Mouse (Mus musculus): ENCODE measurements at regions not wholly inside any gene's neighbourhood (a gene's known extent, or its start where the extent isn't known, plus 50 kb on each side); places are given as distances from the start of the nearest gene placed in this dataset.

DNA sequence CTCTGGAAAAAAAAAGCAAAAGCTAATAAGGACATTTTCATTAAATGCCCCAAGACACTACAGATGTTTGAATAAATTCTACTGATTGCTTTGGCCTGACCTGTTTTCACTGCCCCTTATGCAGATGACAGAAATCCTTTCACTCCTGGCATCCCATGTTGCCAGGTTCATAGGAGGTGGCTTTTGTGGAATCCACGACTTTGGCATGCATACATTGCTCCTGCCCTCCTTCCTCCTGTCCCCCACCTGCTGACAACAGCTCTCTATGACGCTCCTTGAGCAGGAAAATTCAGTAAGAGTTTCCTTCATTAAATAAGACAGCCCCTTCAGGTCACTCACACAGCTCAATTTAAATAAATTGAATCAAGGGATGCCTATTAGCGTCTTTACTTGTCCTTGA lies 582.5 kb downstream of the Btbd3 start:
- H3K9ac ChIP-seq: no peak overlapping the region
- no peak overlapping the region for H3K4me3 ChIP-seq (replicated peaks)
- no peak for ATAC-seq
- no peaks in the 10 kb centered on the region for H3K4me1 ChIP-seq (replicated peaks)
- H3K27ac ChIP-seq: no peak overlapping the region
- 52% methylated on average over 3 of the region's 3 CpGs for WGBS
- no peak overlapping the region for H3K4me2 ChIP-seq (replicated peaks)
- H3K9me3 ChIP-seq: no peaks in the 10 kb centered on the region
- no peaks in the 10 kb centered on the region for H3K27me3 ChIP-seq (replicated peaks)
- no peaks in the 10 kb centered on the region for H3K36me3 ChIP-seq

DNA sequence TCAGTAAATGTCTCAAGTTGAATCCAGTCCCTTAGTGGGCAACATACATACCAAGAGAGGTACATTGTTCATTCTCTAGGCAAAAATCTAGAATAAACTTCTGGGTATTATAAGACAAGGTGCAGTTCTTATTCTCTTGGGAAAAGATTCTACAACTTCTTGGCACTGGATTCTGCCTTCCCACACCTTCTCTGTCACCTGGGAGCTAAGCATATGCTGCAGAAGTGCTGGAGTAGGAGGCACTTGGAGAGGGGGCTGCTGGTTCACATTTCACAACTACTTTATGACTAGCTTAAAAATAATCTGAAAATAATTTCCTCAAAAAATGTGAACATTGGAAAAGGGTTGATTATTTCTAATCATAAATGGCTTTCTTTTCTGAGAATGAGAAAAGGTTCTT lies 602.8 kb downstream of the Btbd3 start:
- no peaks in the 10 kb centered on the region for H3K4me1 ChIP-seq (replicated peaks)
- no peaks in the 10 kb centered on the region for H3K27me3 ChIP-seq (replicated peaks)
- H3K4me3 ChIP-seq (replicated peaks): no peak overlapping the region
- ATAC-seq: no peak
- no peaks in the 10 kb centered on the region for H3K9me3 ChIP-seq
- no peaks in the 10 kb centered on the region for H3K36me3 ChIP-seq
- no peak overlapping the region for H3K27ac ChIP-seq
- H3K4me2 ChIP-seq (replicated peaks): no peak overlapping the region
- no peak overlapping the region for H3K9ac ChIP-seq

DNA sequence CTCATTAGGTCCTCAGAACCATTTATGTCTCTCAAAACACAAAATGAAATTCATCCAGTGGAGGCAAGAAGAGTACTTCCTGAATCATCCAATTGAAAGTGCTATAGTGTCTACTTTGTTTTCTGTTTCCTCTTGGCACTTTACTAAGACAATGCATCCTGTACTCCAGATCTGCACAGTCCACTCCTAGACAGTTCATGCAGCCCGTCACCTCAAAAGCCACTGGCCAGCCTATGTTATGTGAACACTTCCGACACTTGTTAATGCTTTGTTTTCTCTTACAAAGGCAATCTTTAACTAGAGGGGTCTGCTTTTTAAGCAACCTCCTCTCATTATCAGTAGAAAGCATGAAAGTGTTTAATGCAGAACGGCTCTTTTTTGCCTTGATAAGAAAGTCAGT lies 597.1 kb upstream of the Sptlc3 start:
- ATAC-seq: no peak
- no peaks in the 10 kb centered on the region for H3K9me3 ChIP-seq
- no peak overlapping the region for H3K4me3 ChIP-seq (replicated peaks)
- H3K4me2 ChIP-seq (replicated peaks): no peak overlapping the region
- no peaks in the 10 kb centered on the region for H3K36me3 ChIP-seq
- H3K4me1 ChIP-seq (replicated peaks): no peaks in the 10 kb centered on the region
- no peaks in the 10 kb centered on the region for H3K27me3 ChIP-seq (replicated peaks)
- H3K27ac ChIP-seq: no peak overlapping the region
- H3K9ac ChIP-seq: no peak overlapping the region
- WGBS: 63% methylated on average over 3 of the region's 3 CpGs

DNA sequence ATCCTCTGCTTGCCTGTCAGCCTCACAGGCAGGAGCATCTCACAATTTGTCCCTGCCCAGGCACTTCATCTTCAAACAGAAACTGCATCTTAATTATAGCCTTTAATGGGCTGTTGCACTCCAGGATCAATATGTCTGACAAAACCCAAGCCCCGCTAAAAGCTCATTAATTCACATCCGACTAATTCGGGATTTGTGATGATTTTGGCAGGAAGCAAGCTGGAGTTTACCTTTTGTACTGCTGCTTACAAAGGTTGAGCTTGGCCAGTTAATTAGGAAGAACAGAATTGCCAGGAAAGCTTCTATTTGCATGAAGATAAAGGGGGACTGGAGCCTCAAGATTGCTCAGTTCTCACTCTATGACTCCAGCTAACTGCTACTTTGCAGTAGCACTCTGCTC lies 596.6 kb upstream of the Sptlc3 start:
- 41% methylated on average over 3 of the region's 3 CpGs for WGBS
- no peaks in the 10 kb centered on the region for H3K27me3 ChIP-seq (replicated peaks)
- ATAC-seq: no peak

DNA sequence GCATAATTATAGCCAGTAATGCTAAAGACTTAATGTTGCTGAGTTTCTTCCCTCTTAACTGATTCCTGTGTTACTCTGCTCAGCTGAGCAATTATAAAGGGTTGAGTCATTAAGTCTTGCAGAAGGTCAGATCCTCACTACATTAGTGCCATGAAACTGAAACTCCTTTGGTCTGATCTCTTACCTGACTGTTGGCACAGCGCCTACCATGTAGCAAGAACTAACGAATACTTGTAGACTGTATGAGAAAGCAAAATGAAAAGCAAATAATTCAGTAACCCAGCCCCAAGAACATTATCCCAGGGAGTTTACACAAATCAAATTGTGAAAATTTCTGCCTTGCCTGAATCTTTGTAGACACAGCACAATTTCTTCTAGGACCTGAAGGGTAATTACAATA lies 556.5 kb upstream of the Sptlc3 start:
- no peak overlapping the region for H3K9ac ChIP-seq
- H3K27me3 ChIP-seq (replicated peaks): no peaks in the 10 kb centered on the region
- ATAC-seq: no peak
- H3K9me3 ChIP-seq: no peaks in the 10 kb centered on the region
- 90% methylated on average over 2 of the region's 2 CpGs for WGBS
- H3K4me3 ChIP-seq (replicated peaks): no peak overlapping the region
- no peak overlapping the region for H3K4me2 ChIP-seq (replicated peaks)
- no peak overlapping the region for H3K27ac ChIP-seq
- H3K36me3 ChIP-seq: no peaks in the 10 kb centered on the region
- H3K4me1 ChIP-seq (replicated peaks): no peaks in the 10 kb centered on the region

More for the DNA sequence above, 596.6 kb upstream of the Sptlc3 start:
- Histone ChIP-seq H3K36me3 (no peaks in the 10 kb centered on the region), H3K4me2 (replicated peaks) (no peak overlapping the region), H3K4me3 (replicated peaks) (no peak overlapping the region), H3K9ac (no peak overlapping the region), H3K27ac (no peak overlapping the region), H3K9me3 (no peaks in the 10 kb centered on the region), H3K4me1 (replicated peaks) (no peaks in the 10 kb centered on the region)

DNA sequence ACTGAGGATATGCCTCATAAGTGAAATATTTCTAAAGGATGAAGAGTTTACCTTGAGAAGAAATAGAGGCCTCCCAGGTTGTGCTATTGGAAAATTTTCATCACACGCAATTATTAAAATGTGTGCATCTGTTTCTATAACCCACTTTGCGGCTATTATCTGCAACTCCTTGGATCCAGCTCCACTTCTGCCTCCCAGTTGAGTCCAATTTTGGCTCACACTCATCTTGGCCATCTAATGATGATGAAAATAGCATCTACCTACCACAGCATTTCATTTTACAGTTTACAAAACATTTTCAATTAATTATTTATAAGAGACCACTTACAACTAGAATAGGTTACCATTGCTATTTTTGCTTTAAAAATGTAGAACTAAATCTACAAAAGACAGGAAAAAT lies 554.3 kb upstream of the Sptlc3 start:
- Histone ChIP-seq H3K9ac (no peak overlapping the region), H3K4me1 (replicated peaks) (no peaks in the 10 kb centered on the region), H3K27me3 (replicated peaks) (no peaks in the 10 kb centered on the region), H3K9me3 (no peaks in the 10 kb centered on the region), H3K36me3 (no peaks in the 10 kb centered on the region), H3K27ac (no peak overlapping the region), H3K4me2 (replicated peaks) (no peak overlapping the region), H3K4me3 (replicated peaks) (no peak overlapping the region)
- ATAC-seq: no peak
- 92% methylated on average over 2 of the region's 2 CpGs for WGBS

DNA sequence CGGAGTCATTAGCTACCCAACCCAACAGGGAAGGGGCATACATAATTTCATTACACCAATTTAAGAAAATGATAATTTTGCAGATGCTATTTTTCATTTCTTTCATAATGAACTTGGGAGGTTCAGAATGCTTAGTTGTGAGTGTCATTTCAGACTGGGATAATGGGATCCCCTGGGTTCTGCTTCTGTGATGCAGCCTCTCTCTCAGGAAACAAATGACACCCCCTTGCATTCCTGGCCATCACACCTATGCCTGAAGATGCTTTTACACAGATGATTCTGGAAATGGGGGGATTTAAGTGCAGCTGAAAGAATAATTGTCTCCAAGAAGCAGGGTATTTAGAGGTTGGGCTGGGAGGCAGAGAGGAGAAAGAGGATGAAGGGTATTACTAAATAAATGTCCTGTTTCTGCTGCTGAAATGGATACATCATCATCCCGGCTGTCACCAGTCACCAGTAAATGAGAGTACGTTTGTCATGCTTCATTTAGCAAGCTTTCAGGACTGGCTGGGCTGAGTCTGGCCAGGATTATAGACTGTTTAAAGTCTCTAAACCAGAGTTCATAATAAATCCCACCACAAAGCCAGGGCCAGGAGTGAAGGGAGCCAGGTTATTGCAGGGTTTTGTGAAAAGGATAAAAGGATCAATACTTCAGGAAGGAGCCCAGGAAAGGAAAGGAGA lies 527.5 kb upstream of the Sptlc3 start:
- Histone ChIP-seq H3K9me3 (no peaks in the 10 kb centered on the region), H3K36me3 (no peaks in the 10 kb centered on the region), H3K9ac (no peak overlapping the region), H3K4me1 (replicated peaks) (no peaks in the 10 kb centered on the region), H3K4me2 (replicated peaks) (no peak overlapping the region), H3K27ac (no peak overlapping the region), H3K4me3 (replicated peaks) (no peak overlapping the region), H3K27me3 (replicated peaks) (no peaks in the 10 kb centered on the region)
- WGBS: 48% methylated on average over 3 of the region's 3 CpGs
- ATAC-seq: no peak

DNA sequence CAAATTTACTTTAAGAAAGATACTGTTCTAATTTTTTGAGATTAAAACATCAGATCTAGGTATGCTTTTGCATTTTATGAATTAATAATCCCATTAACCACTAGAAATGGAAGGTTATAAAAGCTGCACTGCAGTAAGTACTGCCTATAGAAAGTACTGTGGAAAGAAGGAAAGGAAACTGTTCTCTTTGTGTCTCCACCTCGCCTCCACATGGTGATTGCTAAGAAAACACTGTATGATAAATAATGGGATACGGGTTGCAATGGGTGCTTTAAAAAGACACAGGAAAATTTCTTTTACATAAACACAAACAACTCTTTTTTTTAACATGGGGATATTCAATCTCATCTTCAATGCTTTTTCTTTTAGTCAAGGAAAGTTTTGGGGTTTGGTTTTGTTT lies 519.2 kb upstream of the Sptlc3 start:
- ATAC-seq: no peak
- WGBS: 48% methylated on average over 2 of the region's 2 CpGs
- Histone ChIP-seq H3K36me3 (no peaks in the 10 kb centered on the region), H3K4me1 (replicated peaks) (no peaks in the 10 kb centered on the region), H3K4me3 (replicated peaks) (no peak overlapping the region), H3K27ac (no peak overlapping the region), H3K27me3 (replicated peaks) (no peaks in the 10 kb centered on the region), H3K4me2 (replicated peaks) (no peak overlapping the region), H3K9ac (no peak overlapping the region), H3K9me3 (no peaks in the 10 kb centered on the region)

DNA sequence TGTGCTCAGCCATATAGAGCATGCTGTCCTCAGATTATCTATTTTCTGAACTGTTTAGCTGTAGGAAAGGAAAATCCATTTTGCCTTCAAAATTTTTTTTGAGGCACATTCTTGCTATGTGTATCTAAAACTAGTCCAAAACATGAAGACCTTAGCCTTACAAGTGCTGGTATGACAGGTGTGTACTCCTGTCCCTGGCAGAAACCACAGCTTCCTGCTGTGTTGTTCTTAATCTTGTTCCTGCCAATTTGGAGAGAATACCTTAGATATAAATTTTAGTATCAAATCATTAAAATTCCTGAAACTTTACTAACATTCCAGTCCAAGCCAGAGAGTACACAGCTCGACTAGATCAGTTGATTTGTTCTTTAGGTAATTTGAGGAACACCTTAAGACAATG lies 503.7 kb upstream of the Sptlc3 start:
- H3K4me1 ChIP-seq (replicated peaks): no peaks in the 10 kb centered on the region
- H3K4me2 ChIP-seq (replicated peaks): no peak overlapping the region
- no peaks in the 10 kb centered on the region for H3K27me3 ChIP-seq (replicated peaks)
- no peak overlapping the region for H3K9ac ChIP-seq
- no peak overlapping the region for H3K27ac ChIP-seq
- no peak overlapping the region for H3K4me3 ChIP-seq (replicated peaks)
- H3K36me3 ChIP-seq: no peaks in the 10 kb centered on the region
- WGBS: 44% methylated on average over 1 of the region's 1 CpGs
- no peak for ATAC-seq
- no peaks in the 10 kb centered on the region for H3K9me3 ChIP-seq

DNA sequence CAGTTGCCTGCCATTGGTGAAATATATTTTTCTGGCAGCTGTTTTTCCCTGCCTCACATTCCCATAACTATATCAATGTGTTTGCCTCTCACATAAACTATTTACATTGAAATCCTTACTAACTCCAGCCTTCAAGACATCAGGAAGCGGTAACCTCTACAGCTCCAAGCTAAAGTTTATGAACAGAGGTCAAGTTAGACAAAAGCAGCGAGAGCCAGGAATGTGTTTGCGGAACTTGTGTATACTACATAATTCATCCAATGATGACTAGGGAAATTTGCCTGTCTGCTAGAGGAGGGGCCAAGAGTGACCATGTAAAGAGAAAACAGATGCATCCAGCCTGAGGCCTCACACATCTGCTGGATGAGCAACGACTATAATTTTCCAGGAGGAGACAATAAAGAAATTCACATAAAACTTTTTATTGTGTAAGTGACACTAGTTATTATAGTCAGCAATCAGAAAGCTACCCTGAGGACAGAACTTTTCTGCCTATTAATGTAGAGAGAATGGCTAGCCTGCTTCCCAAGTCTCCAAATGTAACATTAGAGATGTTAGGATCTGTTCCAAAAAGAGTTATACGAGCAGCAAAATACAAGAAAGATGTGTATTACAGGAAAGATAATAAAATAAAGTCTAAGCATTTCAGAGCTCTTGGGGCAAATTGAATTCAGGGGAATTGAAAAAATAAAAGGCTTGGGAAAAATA lies 461.5 kb upstream of the Sptlc3 start:
- WGBS: 41% methylated on average over 5 of the region's 5 CpGs
- Histone ChIP-seq H3K4me1 (replicated peaks) (no peaks in the 10 kb centered on the region), H3K4me2 (replicated peaks) (no peak overlapping the region), H3K9ac (no peak overlapping the region), H3K27ac (no peak overlapping the region), H3K9me3 (no peaks in the 10 kb centered on the region), H3K27me3 (replicated peaks) (no peaks in the 10 kb centered on the region), H3K4me3 (replicated peaks) (no peak overlapping the region), H3K36me3 (no peaks in the 10 kb centered on the region)
- ATAC-seq: peak; percentile 93

DNA sequence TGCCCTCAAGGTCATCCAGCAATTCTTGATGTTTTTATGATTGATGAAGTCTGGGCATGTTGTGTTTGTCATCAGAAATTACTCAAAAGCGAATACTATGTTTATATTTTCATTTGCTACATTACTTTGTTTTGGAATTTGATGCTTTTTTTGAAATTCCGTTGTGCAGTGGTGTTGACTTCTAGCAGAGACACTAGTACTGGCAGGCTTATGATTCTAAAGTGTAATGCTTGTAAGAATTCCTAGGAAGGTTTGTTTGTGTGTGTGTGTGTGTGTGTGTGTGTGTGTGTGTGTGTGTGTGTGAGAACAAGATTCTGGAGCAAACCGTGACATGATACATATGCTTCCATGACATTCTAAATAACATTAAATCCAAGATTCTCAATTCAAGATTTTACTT lies 458.9 kb upstream of the Sptlc3 start:
- no peaks in the 10 kb centered on the region for H3K9me3 ChIP-seq
- ATAC-seq: no peak
- H3K27ac ChIP-seq: no peak overlapping the region
- no peak overlapping the region for H3K9ac ChIP-seq
- WGBS: 69% methylated on average over 3 of the region's 3 CpGs
- no peaks in the 10 kb centered on the region for H3K27me3 ChIP-seq (replicated peaks)
- H3K4me1 ChIP-seq (replicated peaks): no peaks in the 10 kb centered on the region
- no peak overlapping the region for H3K4me2 ChIP-seq (replicated peaks)
- no peak overlapping the region for H3K4me3 ChIP-seq (replicated peaks)
- H3K36me3 ChIP-seq: no peaks in the 10 kb centered on the region

DNA sequence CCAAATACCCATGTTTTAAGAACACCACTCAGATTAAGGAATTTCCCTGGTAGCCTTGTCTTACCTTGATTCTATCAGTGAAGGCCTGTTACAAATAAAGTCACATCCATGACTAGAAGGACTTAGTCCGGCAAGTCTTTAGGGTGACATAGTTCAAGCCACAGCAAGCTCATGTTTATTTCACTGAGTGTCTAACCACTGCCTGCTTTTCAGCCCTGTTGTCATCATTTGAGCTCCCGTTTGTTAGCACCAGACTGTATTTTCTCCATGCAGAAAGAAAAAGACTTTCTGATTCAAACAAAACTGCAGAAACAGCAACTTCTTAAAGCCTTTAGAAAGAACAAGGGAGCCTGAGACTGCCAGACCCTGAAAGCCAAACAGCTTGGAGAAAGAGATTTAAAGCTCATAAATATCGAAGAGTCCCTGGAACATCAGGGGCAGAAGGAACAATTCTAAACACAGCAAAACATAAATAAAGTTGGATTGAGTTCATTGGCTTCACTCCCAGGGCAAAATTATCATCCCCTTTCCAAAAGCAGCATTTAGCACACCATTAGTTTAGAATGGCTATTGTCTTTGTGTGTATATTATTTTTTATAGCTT lies 451.9 kb upstream of the Sptlc3 start:
- Histone ChIP-seq H3K4me3 (replicated peaks) (no peak overlapping the region), H3K4me1 (replicated peaks) (no peaks in the 10 kb centered on the region), H3K9me3 (no peaks in the 10 kb centered on the region), H3K4me2 (replicated peaks) (no peak overlapping the region), H3K9ac (no peak overlapping the region), H3K36me3 (no peaks in the 10 kb centered on the region), H3K27me3 (replicated peaks) (no peaks in the 10 kb centered on the region), H3K27ac (no peak overlapping the region)
- ATAC-seq: no peak
- 42% methylated on average over 3 of the region's 3 CpGs for WGBS

DNA sequence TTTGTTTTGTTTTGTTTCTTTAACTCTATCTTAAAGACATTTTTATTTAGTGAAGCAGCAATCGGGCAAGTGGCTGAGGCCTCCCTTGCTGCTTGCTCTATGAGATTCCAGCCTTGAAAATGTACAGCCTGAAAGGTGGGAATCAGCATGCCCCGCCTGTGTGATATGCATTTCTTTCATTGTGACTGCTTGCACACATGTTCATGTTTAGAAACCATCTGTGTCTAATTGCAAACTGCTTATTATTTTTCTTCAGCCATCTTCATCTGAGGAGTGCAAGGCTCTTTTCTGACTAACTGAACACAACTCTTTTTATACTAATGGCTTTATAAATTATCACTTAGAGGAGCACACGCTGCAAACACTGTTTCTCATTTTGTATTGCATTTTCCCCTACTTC lies 449.0 kb upstream of the Sptlc3 start:
- H3K9me3 ChIP-seq: no peaks in the 10 kb centered on the region
- no peaks in the 10 kb centered on the region for H3K4me1 ChIP-seq (replicated peaks)
- 86% methylated on average over 3 of the region's 3 CpGs for WGBS
- no peak overlapping the region for H3K9ac ChIP-seq
- no peak overlapping the region for H3K4me2 ChIP-seq (replicated peaks)
- H3K4me3 ChIP-seq (replicated peaks): no peak overlapping the region
- no peaks in the 10 kb centered on the region for H3K36me3 ChIP-seq
- no peak for ATAC-seq
- no peak overlapping the region for H3K27ac ChIP-seq
- H3K27me3 ChIP-seq (replicated peaks): no peaks in the 10 kb centered on the region

Measured in intestine, embryonic 15.5 days (tissue).